Mouse (Mus musculus): ENCODE measurements around the gene Efnb3.

The Efnb3 gene

DNA sequence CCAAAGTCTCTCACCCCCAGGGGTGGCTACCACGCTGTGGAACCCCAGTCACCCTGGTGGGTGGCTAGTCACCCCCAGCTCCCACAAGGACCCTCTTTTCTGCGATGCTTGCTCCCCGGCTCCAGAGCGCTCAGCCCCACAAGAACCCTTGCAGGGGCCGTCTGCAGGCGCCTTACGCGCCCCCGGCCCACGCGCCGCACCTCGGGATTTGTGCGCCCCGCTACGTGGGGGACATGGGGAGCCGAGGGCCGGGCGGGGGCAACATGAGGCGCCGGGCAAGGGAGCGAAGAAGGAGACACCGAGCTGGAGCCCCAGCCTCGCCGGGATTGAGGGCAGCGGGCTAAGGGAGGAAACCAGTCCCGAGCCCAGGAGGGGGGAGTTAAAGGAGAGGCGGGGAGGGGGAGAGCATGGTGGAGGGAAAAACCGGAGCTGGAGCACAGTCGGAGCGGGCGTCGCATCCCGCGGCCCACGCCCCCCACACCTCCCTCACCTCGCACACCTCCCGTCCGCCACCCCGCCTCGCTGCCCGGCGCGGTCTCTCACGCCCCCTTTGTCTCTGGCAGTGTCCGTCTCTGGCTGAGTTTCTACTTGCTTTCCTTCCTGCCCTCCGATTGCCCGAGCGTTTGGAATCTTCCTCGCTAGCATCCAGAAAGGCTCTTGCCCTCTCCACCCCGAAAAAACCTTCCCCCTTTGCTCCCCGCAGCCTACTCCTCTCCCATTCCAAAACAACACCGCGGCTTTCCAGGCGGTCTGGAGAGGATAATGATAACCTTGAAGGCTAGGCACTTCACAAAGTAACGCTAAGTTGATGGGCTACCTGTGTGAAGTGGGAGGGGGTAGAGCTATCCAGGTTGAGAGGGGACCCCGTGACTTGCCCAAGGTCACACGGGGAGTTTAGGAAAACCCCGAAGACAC, at the start of gene Efnb3:
Gene Efnb3, minus strand, starts transcription at position 355 of the 915 bp plus-strand sequence.
- in situ Hi-C loops (cut with MboI), result no loop called here

GRCm38 (mm10) chr11:69609416-69609815, 49.4 kb upstream of the Efnb3 start:
- in situ Hi-C loops (cut with MboI), result no loop called here

GRCm38 (mm10) chr11:69608525-69608924, 48.5 kb upstream of the Efnb3 start:
- in situ Hi-C loops (cut with MboI), result no loop called here

- in situ Hi-C loops (cut with MboI), result no loop called here
Observed at GRCm38 (mm10) chr11:69606832-69607231, 46.8 kb upstream of the Efnb3 start.

GRCm38 (mm10) chr11:69606491-69606795, 46.4 kb upstream of the Efnb3 start:
- in situ Hi-C loops (cut with MboI), result no loop called here

- in situ Hi-C loops (cut with MboI), result no loop called here
Observed at GRCm38 (mm10) chr11:69605726-69606490, 45.9 kb upstream of the Efnb3 start, which contains the start of gene Atp1b2. Atp1b2 (minus strand) TSS chr11:69605942.

- in situ Hi-C loops (cut with MboI), result no loop called here
Observed at GRCm38 (mm10) chr11:69604795-69605664, 45.0 kb upstream of the Efnb3 start.

- in situ Hi-C loops (cut with MboI), result no loop called here
Observed at GRCm38 (mm10) chr11:69604347-69604746, 44.3 kb upstream of the Efnb3 start.

- in situ Hi-C loops (cut with MboI), result no loop called here
Observed at GRCm38 (mm10) chr11:69603516-69603915, 43.5 kb upstream of the Efnb3 start.

- in situ Hi-C loops (cut with MboI), result no loop called here
Observed at GRCm38 (mm10) chr11:69601768-69602167, 41.8 kb upstream of the Efnb3 start.

DNA sequence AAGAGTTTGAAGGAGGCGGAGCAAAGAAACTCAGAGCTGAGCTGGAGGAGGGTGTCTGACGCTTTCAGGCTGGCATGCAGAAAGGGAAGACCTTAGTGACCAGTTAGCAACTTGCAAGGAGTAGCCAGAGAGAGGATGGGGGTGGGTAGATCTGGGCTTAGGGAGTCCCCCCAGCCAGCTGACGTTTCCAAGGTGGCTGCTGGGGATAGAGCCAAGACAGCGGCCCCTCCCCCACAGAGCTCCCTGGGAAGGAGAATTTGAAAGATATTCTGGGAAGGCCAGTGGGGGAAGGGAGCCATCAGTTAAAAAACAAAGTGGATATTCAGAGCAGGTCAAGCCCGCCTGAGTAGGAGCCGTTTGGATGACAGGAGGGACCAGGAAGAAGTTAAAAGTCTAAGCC, 40.1 kb upstream of the Efnb3 start:
- in situ Hi-C loops (cut with MboI), result no loop called here

DNA sequence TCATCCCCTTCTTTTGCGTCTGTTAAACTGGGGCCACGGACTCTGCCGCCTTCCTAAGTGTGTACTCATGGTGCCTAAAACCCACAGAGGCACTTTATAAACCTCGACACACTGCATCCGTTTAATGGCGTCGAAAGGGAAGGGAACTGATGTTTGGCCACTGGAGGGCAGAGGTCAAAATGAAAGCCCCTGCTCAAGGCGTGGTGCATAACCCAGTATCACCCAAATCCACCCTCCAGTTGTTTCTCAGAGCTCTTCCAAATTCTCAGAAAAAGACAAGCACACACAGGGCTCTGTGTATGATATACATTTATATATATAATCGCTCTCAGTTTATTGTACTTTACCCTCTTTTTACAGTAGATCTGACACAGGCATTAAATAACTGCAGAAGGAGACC, 39.4 kb upstream of the Efnb3 start:
- in situ Hi-C loops (cut with MboI), result no loop called here

- in situ Hi-C loops (cut with MboI), result no loop called here
Observed at GRCm38 (mm10) chr11:69594853-69595252, 34.8 kb upstream of the Efnb3 start.

DNA sequence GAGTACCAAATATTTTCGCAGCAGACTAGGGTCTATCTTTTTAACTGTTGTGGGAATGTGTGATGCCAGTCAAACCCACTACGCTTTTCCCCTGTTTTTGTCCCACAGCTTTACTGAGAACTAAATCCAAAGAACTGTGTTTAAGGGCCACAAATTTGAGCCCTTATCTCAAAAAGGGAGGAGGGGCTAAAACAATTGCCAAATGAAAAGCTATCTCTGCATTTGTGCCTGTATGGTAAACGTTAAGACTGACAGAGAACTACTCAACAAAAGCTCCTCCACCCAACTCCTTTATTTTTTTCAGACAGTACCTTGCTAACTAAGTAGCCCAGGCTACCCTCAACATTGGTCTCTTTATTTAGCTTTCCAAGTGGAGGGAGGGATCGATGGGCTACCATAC, 32.8 kb upstream of the Efnb3 start:
- in situ Hi-C loops (cut with MboI), result no loop called here

DNA sequence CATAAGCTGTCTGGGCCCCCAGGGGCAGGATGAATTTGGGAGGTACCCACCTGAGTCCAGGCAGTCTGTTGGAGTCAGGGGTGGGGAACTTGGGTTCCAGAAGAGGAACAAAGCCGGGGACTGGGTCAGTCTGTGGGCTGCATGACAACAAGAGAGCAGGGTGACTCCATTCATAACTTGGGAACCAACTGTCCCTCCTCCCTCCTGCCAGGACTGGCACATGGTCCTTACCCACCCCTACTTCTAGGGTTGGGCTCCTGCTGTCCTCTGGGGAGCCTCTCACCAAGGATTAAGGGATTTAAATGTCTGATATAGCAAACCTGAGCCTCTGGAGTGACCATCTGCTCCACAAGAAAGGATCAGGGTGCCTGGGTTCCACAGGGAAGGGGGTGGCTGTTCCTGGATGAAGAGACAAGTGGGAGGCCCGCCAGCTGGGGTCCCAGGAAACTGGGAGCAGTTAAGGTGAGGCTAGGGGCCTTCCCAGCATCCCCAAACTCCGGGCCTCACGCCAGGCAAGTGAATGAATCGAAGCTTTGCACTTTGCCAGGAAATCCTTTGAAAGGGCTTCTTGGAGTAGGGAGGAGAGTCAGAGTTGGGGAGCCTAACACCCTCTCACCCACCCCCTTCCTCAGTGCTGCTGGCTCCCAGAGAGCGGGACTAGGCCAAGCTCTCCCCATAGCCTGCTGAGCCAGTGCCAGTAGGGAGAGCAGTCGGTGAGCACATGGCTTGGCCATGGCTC, 32.1 kb upstream of the Efnb3 start:
- in situ Hi-C loops (cut with MboI), result no loop called here

DNA sequence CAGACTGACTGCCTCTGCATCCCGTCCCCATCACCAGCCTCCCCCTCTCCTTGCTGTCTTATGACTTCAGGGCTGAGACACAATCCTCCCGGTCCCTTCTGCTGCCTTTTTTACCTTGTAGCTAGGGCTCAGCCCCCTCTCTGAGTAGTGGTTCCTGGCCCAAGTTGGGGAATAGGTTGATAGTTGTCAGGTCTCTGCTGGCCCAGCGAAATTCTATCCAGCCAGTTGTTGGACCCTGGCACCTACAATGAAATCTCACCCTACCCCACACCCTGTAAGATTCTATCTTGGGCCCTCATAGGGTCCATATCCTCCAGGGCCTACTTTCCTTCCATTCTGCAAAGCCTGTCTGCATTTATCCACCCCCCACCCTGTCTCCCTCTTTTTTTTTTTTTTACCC, 31.4 kb upstream of the Efnb3 start:
- in situ Hi-C loops (cut with MboI), result no loop called here

DNA sequence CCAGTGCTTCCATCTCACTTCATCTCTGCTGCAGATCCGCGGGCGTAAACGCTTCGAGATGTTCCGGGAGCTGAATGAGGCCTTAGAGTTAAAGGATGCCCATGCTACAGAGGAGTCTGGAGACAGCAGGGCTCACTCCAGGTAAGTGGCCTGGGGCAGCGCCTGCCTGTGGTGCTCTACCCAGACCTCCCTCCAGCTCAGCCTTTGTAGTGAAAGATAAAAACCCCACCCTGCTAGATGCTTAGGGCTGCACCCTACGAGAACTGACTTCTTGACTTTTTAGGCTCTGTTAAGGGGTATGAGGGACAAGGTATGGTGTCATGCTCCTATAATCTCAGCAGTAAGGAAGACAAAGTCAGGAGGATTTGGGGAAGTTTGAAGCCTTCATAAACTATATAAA, 30.6 kb upstream of the Efnb3 start:
- in situ Hi-C loops (cut with MboI), result no loop called here

GRCm38 (mm10) chr11:69589207-69589834, 29.3 kb upstream of the Efnb3 start:
- in situ Hi-C loops (cut with MboI), result no loop called here

GRCm38 (mm10) chr11:69585718-69586325, 25.8 kb upstream of the Efnb3 start:
- in situ Hi-C loops (cut with MboI), result no loop called here

GRCm38 (mm10) chr11:69584937-69585336, 24.9 kb upstream of the Efnb3 start:
- in situ Hi-C loops (cut with MboI), result no loop called here
